Mouse (Mus musculus) neural tube, embryonic 11.5 days (tissue): ENCODE measurements around the gene Tmem151b. TPM values are rescaled to one million over a fixed set of nuclear protein-coding genes. Genes with fewer than 3 reads are reported as not detected.

Experiments
- ATAC-seq: fragments of 200-750 bp; cut with Nextera tagmentation; 2 replicates; pipeline ENCODE4 v1.8.0; 2017; ENCODE audit warnings: moderate number of reproducible peaks, mild to moderate bottlenecking, moderate TSS enrichment, moderate library complexity; ENCODE audit not compliant: insufficient read depth, low FRiP score, low TSS enrichment
- DNase-seq: peaks from one replicate; pipeline ENCODE4 v3.0.0-alpha.2; 2015; ENCODE audit warnings: low spot score
- H3K27ac ChIP-seq: fragments of 300-500 bp; sonication (generic); 2 replicates; pipeline ENCODE4 v1.5.1; 2014; ENCODE audit warnings: low read depth, mild to moderate bottlenecking, low read length
- H3K27me3 ChIP-seq: fragments of 300-500 bp; sonication (generic); 2 replicates; pipeline ENCODE4 v1.6.1; 2014; ENCODE audit warnings: mild to moderate bottlenecking, low read length, mixed read lengths; ENCODE audit not compliant: control insufficient read depth, insufficient read depth
- H3K36me3 ChIP-seq: fragments of 300-500 bp; sonication (generic); 2 replicates; pipeline ENCODE4 v1.6.1; 2014; ENCODE audit warnings: mild to moderate bottlenecking, low read length, moderate library complexity, mixed read lengths; ENCODE audit not compliant: control insufficient read depth, insufficient read depth
- H3K4me1 ChIP-seq: fragments of 300-500 bp; sonication (generic); 2 replicates; pipeline ENCODE4 v1.6.1; 2014; ENCODE audit warnings: low read length, mixed read lengths; ENCODE audit not compliant: control insufficient read depth, insufficient read depth
- H3K4me2 ChIP-seq: fragments of 300-500 bp; sonication (generic); 2 replicates; pipeline ENCODE4 v1.6.1; 2014; ENCODE audit warnings: low read depth, mild to moderate bottlenecking, moderate library complexity
- H3K4me3 ChIP-seq: fragments of 300-500 bp; sonication (generic); 2 replicates; pipeline ENCODE4 v1.5.1; 2014; ENCODE audit warnings: low read depth, low read length
- H3K9ac ChIP-seq: fragments of 300-500 bp; sonication (generic); 2 replicates; pipeline ENCODE4 v1.6.1; 2014; ENCODE audit warnings: mild to moderate bottlenecking, low read length
- H3K9me3 ChIP-seq: fragments of 300-500 bp; sonication (generic); 2 replicates; pipeline ENCODE4 v1.6.1; 2016; ENCODE audit warnings: low read length; ENCODE audit not compliant: control insufficient read depth
- WGBS: fragments of 180-500 bp; shearing (Covaris S2); extraction: QIAGEN DNeasy Blood & Tissue Kit; methylation state at CpG from one replicate; pipeline ENCODE4 v1.1.7; 2014; 5-methylcytosine and 5-hydroxymethylcytosine counted together
- polyA plus RNA-seq: library from polyadenylated mRNA; unstranded; fragments of >200 nt; fragmentation: Nextera tagmentation; extraction: Ambion mirVana; gene quantifications from 2 replicates; pipeline ENCODE4 v1.2.1, GENCODE M21; 2014

Gene Tmem151b
- polyA plus RNA-seq, 1 experiment from 2014 or later, result 6.2 TPM

GRCm38 (mm10) chr17:45502324-45502723 is 47.2 kb downstream of the Tmem151b start:
- peaks cover 5% of the 10 kb centered on the region; the same call in 1 of the 2 replicates for H3K4me1 ChIP-seq
- no peak for ATAC-seq
- no peaks in the 10 kb centered on the region for H3K9me3 ChIP-seq
- DNase-seq, result no peak
- H3K27me3 ChIP-seq, result no peaks in the 10 kb centered on the region
- no peaks in the 10 kb centered on the region for H3K36me3 ChIP-seq
- H3K4me3 ChIP-seq, result no peak overlapping the region
- H3K9ac ChIP-seq, result no peak overlapping the region
- no peak overlapping the region for H3K4me2 ChIP-seq
- H3K27ac ChIP-seq, result no peak overlapping the region
- 61% methylated on average over 4 of the region's 4 CpGs for WGBS

GRCm38 (mm10) chr17:45500981-45501380 is 48.5 kb downstream of the Tmem151b start:
- Histone ChIP-seq H3K27me3 (no peaks in the 10 kb centered on the region), H3K9me3 (no peaks in the 10 kb centered on the region), H3K4me2 (no peak overlapping the region), H3K9ac (no peak overlapping the region), H3K4me1 (no peaks in the 10 kb centered on the region), H3K4me3 (no peak overlapping the region), H3K36me3 (no peaks in the 10 kb centered on the region), H3K27ac (no peak overlapping the region)
- WGBS, result 25% methylated on average over 4 of the region's 4 CpGs
- no peak for ATAC-seq
- DNase-seq, result no peak

- WGBS, result 48% methylated on average over 2 of the region's 2 CpGs
- H3K36me3 ChIP-seq, result no peaks in the 10 kb centered on the region
- H3K27ac ChIP-seq, result no peak overlapping the region
- no peak overlapping the region for H3K4me2 ChIP-seq
- ATAC-seq, result no peak
- H3K4me1 ChIP-seq, result no peaks in the 10 kb centered on the region
- H3K9me3 ChIP-seq, result no peaks in the 10 kb centered on the region
- no peak overlapping the region for H3K4me3 ChIP-seq
- H3K9ac ChIP-seq, result no peak overlapping the region
- no peaks in the 10 kb centered on the region for H3K27me3 ChIP-seq
- no peak for DNase-seq
Measured at GRCm38 (mm10) chr17:45499516-45499915, 50.0 kb downstream of the Tmem151b start.

GRCm38 (mm10) chr17:45498397-45498796 is 51.1 kb downstream of the Tmem151b start:
- no peaks in the 10 kb centered on the region for H3K27me3 ChIP-seq
- no peaks in the 10 kb centered on the region for H3K36me3 ChIP-seq
- DNase-seq, result no peak
- H3K4me1 ChIP-seq, result no peaks in the 10 kb centered on the region
- H3K4me3 ChIP-seq, result no peak overlapping the region
- no peaks in the 10 kb centered on the region for H3K9me3 ChIP-seq
- no peak overlapping the region for H3K9ac ChIP-seq
- 84% methylated on average over 13 of the region's 13 CpGs for WGBS
- ATAC-seq, result no peak
- H3K4me2 ChIP-seq, result no peak overlapping the region
- H3K27ac ChIP-seq, result no peak overlapping the region

- Histone ChIP-seq H3K27me3 (no peaks in the 10 kb centered on the region), H3K4me1 (no peaks in the 10 kb centered on the region), H3K9me3 (no peaks in the 10 kb centered on the region), H3K4me2 (no peak overlapping the region), H3K36me3 (no peaks in the 10 kb centered on the region), H3K9ac (no peak overlapping the region), H3K27ac (no peak overlapping the region), H3K4me3 (no peak overlapping the region)
- no peak for ATAC-seq
- 82% methylated on average over 11 of the region's 11 CpGs for WGBS
- DNase-seq, result no peak
Measured at GRCm38 (mm10) chr17:45495398-45495797, 54.1 kb downstream of the Tmem151b start.

Other genes starting within 250 kb of the Tmem151b start
- gene Cdc5l, start 115.9 kb downstream of the Tmem151b start, polyA plus RNA-seq, result 84.0 and 84.4 TPM in 2 replicates
- 0.48 and 0.51 TPM in 2 replicates for gene Spats1, start 74.3 kb downstream of the Tmem151b start, polyA plus RNA-seq
- 18.6 and 19.0 TPM in 2 replicates for gene Aars2, start 42.8 kb downstream of the Tmem151b start, polyA plus RNA-seq
- gene Tcte1, start 26.2 kb downstream of the Tmem151b start, polyA plus RNA-seq, result 1.4 and 1.8 TPM in 2 replicates
- 6.9 and 7.0 TPM in 2 replicates for gene Nfkbie, start 6.0 kb upstream of the Tmem151b start, polyA plus RNA-seq
- gene Slc35b2, start 14.2 kb upstream of the Tmem151b start, polyA plus RNA-seq, result 101 and 106 TPM in 2 replicates
- 1,725 and 1,823 TPM in 2 replicates for gene Hsp90ab1, start 23.6 kb upstream of the Tmem151b start, polyA plus RNA-seq
- 44.1 and 48.7 TPM in 2 replicates for gene Slc29a1, start 49.9 kb upstream of the Tmem151b start, polyA plus RNA-seq
- 4.8 and 5.3 TPM in 2 replicates for gene Mymx, start 52.4 kb upstream of the Tmem151b start, polyA plus RNA-seq
- gene Capn11, start 109.6 kb upstream of the Tmem151b start, polyA plus RNA-seq, result 0.15 and 0.57 TPM in 2 replicates
- gene Mrpl14, start 136.6 kb upstream of the Tmem151b start, polyA plus RNA-seq, result 102 and 108 TPM in 2 replicates
- 48.7 and 55.2 TPM in 2 replicates for gene Tmem63b, start 137.2 kb upstream of the Tmem151b start, polyA plus RNA-seq
- not detected in 2 replicates for gene 1600014C23Rik, start 184.2 kb upstream of the Tmem151b start, polyA plus RNA-seq